Mouse (Mus musculus) CD4-positive, CD25-positive, alpha-beta regulatory T cell, adult 4 months (primary cell): Measurements from ENCODE around the gene Plekhg5. TPM values are rescaled to one million over a fixed set of nuclear protein-coding genes. Genes with fewer than 3 reads are reported as not detected.

Experiments used
- ATAC-seq: one replicate; pipeline ENCODE4 v1.8.0; 2017
- polyA plus RNA-seq, 2 experiments: library from polyadenylated mRNA; unstranded; fragments of 100-300 nt; shearing (Covaris generic); gene quantifications; one replicate each; pipeline ENCODE4 v1.2.1; 2017

Plekhg5 gene
- polyA plus RNA-seq, 2 experiments from 2014 or later = 1.7 to 2.4 TPM

GRCm38 (mm10) chr4:152097911-152098799 lies 25.9 kb downstream of the Plekhg5 start:
- ATAC-seq = no peak

- ATAC-seq = no peak
These were observed 28.2 kb downstream of the Plekhg5 start for GRCm38 (mm10) chr4:152100541-152100940.

- ATAC-seq = no peak
These were observed 28.9 kb downstream of the Plekhg5 start for GRCm38 (mm10) chr4:152101081-152101653.

GRCm38 (mm10) chr4:152101921-152102320 lies 29.6 kb downstream of the Plekhg5 start:
- ATAC-seq = no peak

GRCm38 (mm10) chr4:152103025-152103424 lies 30.7 kb downstream of the Plekhg5 start:
- peak; percentile 90 for ATAC-seq

- no peak for ATAC-seq
These were observed 34.4 kb downstream of the Plekhg5 start for GRCm38 (mm10) chr4:152106746-152107145.

GRCm38 (mm10) chr4:152107493-152107892 lies 35.2 kb downstream of the Plekhg5 start:
- ATAC-seq = no peak

- ATAC-seq = peak; percentile 31
These were observed 35.7 kb downstream of the Plekhg5 start for GRCm38 (mm10) chr4:152107971-152108509.

- ATAC-seq = no peak
These were observed 36.4 kb downstream of the Plekhg5 start for GRCm38 (mm10) chr4:152108673-152109072.

GRCm38 (mm10) chr4:152109509-152109908 lies 37.2 kb downstream of the Plekhg5 start:
- ATAC-seq = no peak

- ATAC-seq = no peak
These were observed 38.4 kb downstream of the Plekhg5 start for GRCm38 (mm10) chr4:152110689-152111088.

- no peak for ATAC-seq
These were observed 40.0 kb downstream of the Plekhg5 start for GRCm38 (mm10) chr4:152112329-152112728.

- ATAC-seq = no peak
These were observed 41.8 kb downstream of the Plekhg5 start for GRCm38 (mm10) chr4:152114080-152114479.

GRCm38 (mm10) chr4:152115921-152116612 lies 43.8 kb downstream of the Plekhg5 start, which contains the start of gene Tnfrsf25:
TSS of gene Tnfrsf25 (plus strand) at chr4:152115934.
- ATAC-seq = peak; percentile 59

GRCm38 (mm10) chr4:152117538-152117937 lies 45.2 kb downstream of the Plekhg5 start:
- ATAC-seq = no peak

- no peak for ATAC-seq
These were observed 47.3 kb downstream of the Plekhg5 start for GRCm38 (mm10) chr4:152119396-152120292.

GRCm38 (mm10) chr4:152120311-152121182 lies 48.2 kb downstream of the Plekhg5 start:
- peak; percentile 62 for ATAC-seq

GRCm38 (mm10) chr4:152121183-152121505 lies 48.8 kb downstream of the Plekhg5 start:
- no peak for ATAC-seq

GRCm38 (mm10) chr4:152124361-152124961 lies 52.2 kb downstream of the Plekhg5 start:
- no peak for ATAC-seq
